Mouse (Mus musculus) CH12.LX (cell line): Measurements from ENCODE around the gene Eya2. TPM values are rescaled to one million over a fixed set of nuclear protein-coding genes. Genes with fewer than 3 reads are reported as not detected.

Experiments used
- DNase-seq: peaks from one replicate; pipeline ENCODE4 v3.0.0-alpha.2; 2013; ENCODE audit errors: extremely low read depth
- H3K27ac ChIP-seq: 2 replicates; pipeline ENCODE4 v1.5.1; 2012; ENCODE audit warnings: low read depth, mild to moderate bottlenecking, control low read depth, moderate library complexity; ENCODE audit not compliant: insufficient read depth
- H3K27me3 ChIP-seq: replicated peaks from 2 replicates; pipeline ENCODE3; 2012; ENCODE audit warnings: inconsistent platforms
- H3K36me3 ChIP-seq, 2 experiments: replicated peaks in 1 of 2; 2 replicates each; pipeline versions ENCODE3 to v1.6.1; 2012; ENCODE audit warnings: inconsistent platforms in 1 of 2, low read length in 1 of 2, mild to moderate bottlenecking in 1 of 2, mixed read lengths in 1 of 2, moderate library complexity in 1 of 2; ENCODE audit not compliant: control insufficient read depth in 1 of 2, insufficient read depth in 1 of 2
- H3K4me1 ChIP-seq, 2 experiments: 2 replicates each; pipeline ENCODE4 v1.6.1; 2012; ENCODE audit warnings: inconsistent platforms in 1 of 2, moderate library complexity in 1 of 2; ENCODE audit not compliant: insufficient read depth in 2 of 2, control insufficient read depth in 1 of 2
- H3K4me2 ChIP-seq: 2 replicates; pipeline ENCODE4 v1.6.1; 2012; ENCODE audit warnings: low read depth, mild to moderate bottlenecking, control low read depth; ENCODE audit not compliant: poor library complexity, insufficient read depth, severe bottlenecking
- H3K4me3 ChIP-seq, 3 experiments: fragments of 150-350 bp in 1 of 3; sonication (generic) in 1 of 3; replicated peaks in 1 of 3; 2 replicates each; pipeline versions ENCODE3 to v1.5.1; 2011 to 2012; ENCODE audit warnings: low read depth in 2 of 3, low read length in 2 of 3, mild to moderate bottlenecking in 2 of 3, moderate library complexity in 2 of 3, control low read depth in 1 of 3, improper control_type of control experiment in 1 of 3, inconsistent platforms in 1 of 3, mixed read lengths in 1 of 3; ENCODE audit not compliant: poor library complexity in 1 of 3
- H3K79me2 ChIP-seq: replicated peaks from 2 replicates; pipeline ENCODE4 v1.6.1; 2012; ENCODE audit warnings: mild to moderate bottlenecking, moderate library complexity; ENCODE audit not compliant: control insufficient read depth, poor library complexity, insufficient read depth, severe bottlenecking; ENCODE audit errors: extremely low read depth
- H3K9ac ChIP-seq: 2 replicates; pipeline ENCODE4 v1.6.1; 2012; ENCODE audit warnings: low read depth, mild to moderate bottlenecking, control low read depth, moderate library complexity; ENCODE audit not compliant: insufficient read depth
- H3K9me3 ChIP-seq: replicated peaks from 2 replicates; pipeline ENCODE3; 2012; ENCODE audit warnings: low read length, inconsistent platforms, mixed read lengths
- CHD1 ChIP-seq: IDR thresholded peaks from 2 replicates; pipeline ENCODE4 v1.6.1; 2012; ENCODE audit warnings: low read depth, low read length, improper control_type of control experiment, inconsistent platforms
- CHD2 ChIP-seq: IDR thresholded peaks from 2 replicates; pipeline ENCODE4 v1.6.1; 2011; ENCODE audit warnings: low read length, improper control_type of control experiment
- CTCF ChIP-seq, 2 experiments: IDR thresholded peaks in 1 of 2; conservative IDR thresholded peaks in 1 of 2; 2 replicates each; pipeline ENCODE4 v1.5.1; 2011 to 2012; ENCODE audit warnings: low read depth in 2 of 2, low read length in 2 of 2, improper control_type of control experiment in 1 of 2, inconsistent platforms in 1 of 2, mild to moderate bottlenecking in 1 of 2, moderate library complexity in 1 of 2
- ETS1 ChIP-seq: conservative IDR thresholded peaks from 2 replicates; pipeline ENCODE4 v1.6.1; 2012; ENCODE audit warnings: low read depth, mild to moderate bottlenecking, inconsistent platforms, low read length, improper control_type of control experiment, moderate library complexity
- GABPA ChIP-seq: IDR thresholded peaks from 2 replicates; pipeline ENCODE4 v1.6.1; 2012; ENCODE audit warnings: low read depth, low read length, improper control_type of control experiment, inconsistent platforms; ENCODE audit not compliant: insufficient replicate concordance
- HCFC1 ChIP-seq: IDR thresholded peaks from 2 replicates; pipeline ENCODE4 v1.6.1; 2012; ENCODE audit warnings: low read depth, mild to moderate bottlenecking, inconsistent platforms, low read length, improper control_type of control experiment
- IRF4 ChIP-seq: IDR thresholded peaks from 2 replicates; pipeline ENCODE4 v1.6.1; 2014; ENCODE audit warnings: low read depth, mild to moderate bottlenecking, inconsistent platforms, low read length, improper control_type of control experiment
- JUN ChIP-seq: IDR thresholded peaks from 2 replicates; pipeline ENCODE4 v1.6.1; 2011; ENCODE audit warnings: low read depth, mild to moderate bottlenecking, low read length, improper control_type of control experiment, moderate library complexity; ENCODE audit not compliant: insufficient read depth
- KAT2A ChIP-seq: IDR thresholded peaks from 2 replicates; pipeline ENCODE4 v1.6.1; 2012; ENCODE audit warnings: low read length, improper control_type of control experiment, inconsistent platforms; ENCODE audit not compliant: insufficient replicate concordance
- MAFK ChIP-seq: IDR thresholded peaks from 2 replicates; pipeline ENCODE4 v1.6.1; 2011; ENCODE audit warnings: low read length, improper control_type of control experiment; ENCODE audit not compliant: insufficient replicate concordance
- MAZ ChIP-seq: IDR thresholded peaks from 2 replicates; pipeline ENCODE4 v1.6.1; 2012; ENCODE audit warnings: low read depth, mild to moderate bottlenecking, inconsistent platforms, low read length, improper control_type of control experiment, moderate library complexity
- MXI1 ChIP-seq: IDR thresholded peaks from 2 replicates; pipeline ENCODE4 v1.6.1; 2011; ENCODE audit warnings: mild to moderate bottlenecking, low read depth, low read length, improper control_type of control experiment
- MYC ChIP-seq: IDR thresholded peaks from 2 replicates; pipeline ENCODE4 v1.6.1; 2011; ENCODE audit warnings: low read depth, mild to moderate bottlenecking, improper control_type of control experiment, low read length
- NELFE ChIP-seq: IDR thresholded peaks from 2 replicates; pipeline ENCODE4 v1.6.1; 2011; ENCODE audit warnings: low read depth, low read length, improper control_type of control experiment
- NRF1 ChIP-seq: IDR thresholded peaks from 2 replicates; pipeline ENCODE4 v1.6.1; 2014; ENCODE audit warnings: low read depth, mild to moderate bottlenecking, inconsistent platforms, low read length, improper control_type of control experiment, moderate library complexity
- POLR2A ChIP-seq: IDR thresholded peaks from 2 replicates; pipeline ENCODE4 v1.6.1; 2011; ENCODE audit warnings: low read depth, mild to moderate bottlenecking, improper control_type of control experiment, low read length
- POLR2AphosphoS2 ChIP-seq: IDR thresholded peaks from 2 replicates; pipeline ENCODE4 v1.6.1; 2011; ENCODE audit warnings: low read depth, low read length, improper control_type of control experiment
- RAD21 ChIP-seq: IDR thresholded peaks from 2 replicates; pipeline ENCODE4 v1.6.1; 2011; ENCODE audit warnings: low read depth, mild to moderate bottlenecking, low read length, improper control_type of control experiment, moderate library complexity
- RCOR1 ChIP-seq: conservative IDR thresholded peaks from 2 replicates; pipeline ENCODE4 v1.6.1; 2012; ENCODE audit warnings: low read depth, mild to moderate bottlenecking, inconsistent platforms, low read length, improper control_type of control experiment
- SIN3A ChIP-seq: IDR thresholded peaks from 2 replicates; pipeline ENCODE4 v1.6.1; 2012; ENCODE audit warnings: low read length, improper control_type of control experiment, inconsistent platforms
- UBTF ChIP-seq: IDR thresholded peaks from 2 replicates; pipeline ENCODE4 v1.6.1; 2012; ENCODE audit warnings: low read depth, mild to moderate bottlenecking, inconsistent platforms, low read length, improper control_type of control experiment, moderate library complexity
- USF1 ChIP-seq: IDR thresholded peaks from 2 replicates; pipeline ENCODE4 v1.6.1; 2014; ENCODE audit warnings: low read depth, mild to moderate bottlenecking, inconsistent platforms, low read length, improper control_type of control experiment
- USF2 ChIP-seq: conservative IDR thresholded peaks from 2 replicates; pipeline ENCODE4 v1.6.1; 2011; ENCODE audit warnings: low read depth, low read length, improper control_type of control experiment
- ZC3H11A ChIP-seq: IDR thresholded peaks from 2 replicates; pipeline ENCODE4 v1.6.1; 2012; ENCODE audit warnings: low read depth, mild to moderate bottlenecking, inconsistent platforms, low read length, improper control_type of control experiment
- ZKSCAN1 ChIP-seq: IDR thresholded peaks from 2 replicates; pipeline ENCODE4 v1.6.1; 2012; ENCODE audit warnings: low read depth, inconsistent platforms, low read length, improper control_type of control experiment, borderline replicate concordance
- ZNF384 ChIP-seq: IDR thresholded peaks from 2 replicates; pipeline ENCODE4 v1.6.1; 2012; ENCODE audit warnings: low read depth, low read length, improper control_type of control experiment, inconsistent platforms
- dilution Hi-C: fragments of 300-500 bp; cut with MboI; formaldehyde crosslinking; loops from 2 replicates; pipeline ENCODE4 v1.14.3; 2020; ENCODE audit warnings: low sequenced_read_pairs; ENCODE audit not compliant: extremely low pct_unique_long_range_greater_than_20kb, extremely low pct_ligation_motif_present
- in situ Hi-C: fragments of 300-500 bp; cut with MboI; formaldehyde crosslinking; loops from 3 replicates; pipeline ENCODE4 v1.14.3; 2019; ENCODE audit warnings: low sequenced_read_pairs, low pct_ligation_motif_present, low pct_unique_long_range_greater_than_20kb, mixed read lengths
- polyA plus RNA-seq: library from polyadenylated mRNA; unstranded; fragments of >175 nt; gene quantifications from 2 replicates; pipeline ENCODE4 v1.2.1, GENCODE M21; 2012; ENCODE audit warnings: low read depth; ENCODE audit not compliant: insufficient read length
- total RNA-seq, 2 experiments: library from RNA; depleted of rRNA; stranded (reverse); fragments of 300-350 nt in 1 of 2; fragments of >200 nt in 1 of 2; gene quantifications; 2 replicates each; pipeline ENCODE4 v1.2.3; 2012 to 2014

The Eya2 gene
- total and polyA plus RNA-seq, 3 experiments: not detected

DNA sequence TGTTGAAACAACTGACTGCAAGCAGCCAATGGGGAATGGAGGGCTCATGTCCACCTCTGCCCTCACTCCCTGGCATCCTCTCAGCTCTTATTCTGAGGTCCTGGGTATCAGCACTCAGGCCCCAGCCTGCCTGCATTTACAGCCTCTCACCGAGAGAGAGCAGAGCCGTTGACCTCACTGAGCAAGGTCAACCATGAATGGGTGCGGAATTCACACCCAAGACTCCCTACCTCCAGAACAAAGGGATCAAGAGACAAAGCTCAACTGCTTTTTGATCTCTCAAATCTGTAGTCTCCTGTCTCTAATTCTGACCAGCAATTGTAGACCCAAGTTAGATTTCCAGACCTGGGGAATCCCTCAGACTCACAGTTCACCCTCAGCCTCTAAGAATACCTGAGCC lies 48.8 kb downstream of the Eya2 start:
- H3K27me3 ChIP-seq: peaks cover 67% of the 10 kb centered on the region
- H3K79me2 ChIP-seq: no peaks in the 10 kb centered on the region
- TF ChIP-seq CHD2 (no peak), ETS1 (no peak), NRF1 (no peak), SIN3A (no peak), KAT2A (no peak), CHD1 (no peak), MYC (no peak), UBTF (no peak), IRF4 (no peak), MAFK (no peak), HCFC1 (no peak), ZKSCAN1 (no peak), USF2 (no peak), POLR2A (no peak), NELFE (no peak), USF1 (no peak), GABPA (no peak), ZNF384 (no peak), RAD21 (no peak)

GRCm38 (mm10) chr2:165644057-165644456 lies 49.2 kb downstream of the Eya2 start:
- H3K9ac ChIP-seq: no peak overlapping the region
- no peak overlapping the region for H3K4me3 ChIP-seq
- DNase-seq: no peak
- H3K36me3 ChIP-seq: no peaks in the 10 kb centered on the region
- in situ Hi-C loops: no loop called here
- no peak overlapping the region for H3K27ac ChIP-seq
- no peaks in the 10 kb centered on the region for H3K9me3 ChIP-seq
- no peaks in the 10 kb centered on the region for H3K79me2 ChIP-seq
- H3K4me1 ChIP-seq: no peaks in the 10 kb centered on the region
- dilution Hi-C loops: no loop called here
- peaks cover 64% of the 10 kb centered on the region for H3K27me3 ChIP-seq
- no peak for TF ChIP-seq NELFE
- TF ChIP-seq POLR2AphosphoS2: no peak
- no peak for TF ChIP-seq IRF4
- no peak for TF ChIP-seq MAFK
- no peak for TF ChIP-seq CHD1
- no peak for TF ChIP-seq MXI1
- no peak for TF ChIP-seq RCOR1
- TF ChIP-seq HCFC1: no peak
- no peak for TF ChIP-seq CTCF (conservative IDR thresholded peaks at IDR 0.05 in 1 of 2, IDR thresholded peaks at IDR 0.05 in 1 of 2; ENCODE audit: low read depth in 2 of 2, low read length in 2 of 2)
- TF ChIP-seq CHD2: no peak
- TF ChIP-seq MAZ: no peak
- no peak for TF ChIP-seq JUN
- TF ChIP-seq USF1: no peak
- no peak for TF ChIP-seq ZC3H11A
- H3K4me2 ChIP-seq: no peak overlapping the region

More for the DNA sequence above, 48.8 kb downstream of the Eya2 start:
- no peaks in the 10 kb centered on the region for H3K36me3 ChIP-seq
- no peak overlapping the region for H3K27ac ChIP-seq
- no peak for DNase-seq
- dilution Hi-C loops: no loop called here
- H3K4me1 ChIP-seq: no peaks in the 10 kb centered on the region
- in situ Hi-C loops: no loop called here
- no peak overlapping the region for H3K4me3 ChIP-seq
- H3K9me3 ChIP-seq: no peaks in the 10 kb centered on the region
- H3K9ac ChIP-seq: no peak overlapping the region
- no peak overlapping the region for H3K4me2 ChIP-seq
